Mouse (Mus musculus) small intestine, adult 2 months (tissue): Measurements from ENCODE around the gene Rhbdf2.

Experiments
- CTCF ChIP-seq: fragments of 200-500 bp; IDR thresholded peaks from 2 replicates; pipeline ENCODE4 v1.5.1; 2012; ENCODE audit warnings: low read depth, mild to moderate bottlenecking, control low read depth, inconsistent platforms, low read length, moderate library complexity, mixed read lengths; ENCODE audit not compliant: insufficient replicate concordance, insufficient read length; ENCODE audit errors: extremely low read depth
- POLR2A ChIP-seq: fragments of 200-500 bp; IDR thresholded peaks from 2 replicates; pipeline ENCODE4 v1.6.1; 2012; ENCODE audit warnings: low read depth, mild to moderate bottlenecking, control low read depth, inconsistent platforms, low read length, moderate library complexity

DNA sequence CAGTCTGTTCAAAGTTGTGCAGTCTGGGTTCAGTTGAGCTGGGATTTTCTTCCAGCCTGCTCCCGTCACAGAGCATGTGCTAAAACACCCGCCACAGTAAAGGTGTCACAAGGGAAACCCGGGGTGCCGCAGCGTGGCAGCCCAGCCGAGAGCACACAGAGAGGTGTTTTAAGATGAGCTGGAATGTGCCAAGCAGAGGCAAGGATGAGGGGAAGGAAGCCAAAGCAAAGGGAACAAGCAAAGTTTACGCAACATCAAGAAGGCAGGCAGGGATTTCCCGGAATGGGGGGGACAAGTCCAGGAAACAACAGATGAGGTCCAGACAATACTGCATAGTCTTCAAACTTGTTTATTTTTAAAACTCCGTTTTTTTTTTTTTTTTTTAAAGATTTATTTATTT is 39.7 kb upstream of the Rhbdf2 start:
- no peak for TF ChIP-seq POLR2A
- TF ChIP-seq CTCF, result no peak
